Mouse (Mus musculus) forelimb bud, embryonic 11.5 days (tissue): ENCODE results near the gene Rnf11.

ENCODE experiments used
- DNase-seq: peaks from one replicate; pipeline ENCODE4 v3.0.0-alpha.2; 2012; ENCODE audit warnings: low read depth, low spot score

Gene Rnf11

GRCm38 (mm10) chr4:109444951-109445350 lies 39.6 kb downstream of the Rnf11 start:
- DNase-seq: no peak

DNA sequence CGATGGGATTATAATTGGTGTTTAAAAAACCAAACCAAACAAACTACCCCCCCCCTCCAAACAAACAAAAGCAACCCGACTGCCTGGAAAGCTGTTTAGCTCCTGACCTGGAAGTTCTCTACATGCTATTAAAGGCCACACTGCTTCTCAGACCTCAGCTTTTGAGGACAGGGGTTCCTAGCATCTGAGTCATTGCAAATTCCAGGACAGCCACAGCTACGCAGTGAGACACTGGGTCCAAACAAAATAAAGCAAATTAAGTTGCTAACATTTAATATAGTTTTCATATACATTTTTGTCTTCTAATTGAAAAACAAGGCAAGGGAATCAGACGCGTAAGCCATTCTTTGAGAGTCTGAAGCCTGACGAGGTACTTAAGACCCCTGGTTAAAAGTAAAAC lies 40.1 kb downstream of the Rnf11 start:
- no peak for DNase-seq

GRCm38 (mm10) chr4:109442649-109443048 lies 41.9 kb downstream of the Rnf11 start:
- no peak for DNase-seq

DNA sequence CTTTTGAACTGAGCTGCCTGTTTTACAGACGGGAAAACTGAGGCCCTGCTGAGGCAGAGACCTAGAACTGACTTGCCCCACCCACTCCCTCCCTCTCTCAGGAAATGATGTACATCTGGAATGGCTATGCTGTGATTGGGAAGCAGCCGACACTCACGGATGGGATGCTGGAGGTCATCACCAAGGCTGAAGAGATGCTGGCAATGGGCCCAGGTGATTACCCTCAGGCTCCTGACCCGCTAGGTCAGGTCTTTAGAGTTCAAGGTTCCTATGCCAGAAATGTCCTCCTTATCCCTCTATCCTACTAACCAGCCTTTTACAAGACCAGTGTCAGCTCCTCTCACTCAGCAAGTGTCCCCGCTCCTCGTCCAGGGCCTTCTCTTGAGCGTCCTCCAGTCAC lies 42.4 kb downstream of the Rnf11 start:
- no peak for DNase-seq

DNA sequence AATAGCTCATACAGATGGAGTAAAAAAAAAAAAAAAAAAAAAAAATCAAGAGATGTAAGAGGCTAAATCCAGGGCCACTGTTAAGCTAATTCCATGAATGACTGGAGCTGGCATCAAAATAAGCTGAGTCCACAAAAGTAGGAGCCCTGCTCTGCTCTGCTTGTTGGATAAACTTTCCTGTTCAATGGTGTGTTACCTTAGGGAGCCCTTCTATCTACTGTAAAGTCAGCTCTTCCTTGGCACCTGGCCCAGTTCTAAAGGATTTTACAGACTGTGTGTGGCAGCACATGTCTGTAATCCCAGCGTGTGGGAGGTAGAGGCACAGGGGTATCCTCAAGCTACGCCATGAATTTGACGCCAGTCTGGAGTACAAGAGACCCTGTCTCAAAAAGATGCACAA lies 43.5 kb downstream of the Rnf11 start:
- DNase-seq: no peak

DNA sequence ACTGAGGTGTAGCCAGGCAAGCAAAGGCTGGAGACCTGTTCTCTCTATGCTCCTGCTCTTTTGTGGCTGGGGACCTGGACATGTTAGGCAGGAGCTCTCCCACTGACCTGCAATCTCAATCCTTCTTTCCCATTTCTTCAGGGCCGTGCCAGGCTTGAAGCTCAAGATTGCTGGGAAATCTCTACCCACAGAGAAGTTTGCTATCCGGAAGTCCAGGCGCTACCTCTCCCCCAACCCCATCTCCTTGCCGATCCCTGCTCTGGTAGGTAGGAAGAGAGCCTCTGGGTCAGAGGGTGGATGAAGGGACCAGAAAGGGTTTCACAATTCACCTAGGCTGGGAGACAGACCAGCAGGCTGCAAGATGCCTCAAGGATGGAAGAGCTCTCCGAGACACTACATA lies 44.1 kb downstream of the Rnf11 start:
- no peak for DNase-seq

- no peak for DNase-seq
Observed at GRCm38 (mm10) chr4:109439825-109440248, 44.7 kb downstream of the Rnf11 start.

GRCm38 (mm10) chr4:109439101-109439500 lies 45.4 kb downstream of the Rnf11 start:
- DNase-seq: no peak

- peak; percentile 73 for DNase-seq
Observed at GRCm38 (mm10) chr4:109437913-109438878, 46.3 kb downstream of the Rnf11 start.

DNA sequence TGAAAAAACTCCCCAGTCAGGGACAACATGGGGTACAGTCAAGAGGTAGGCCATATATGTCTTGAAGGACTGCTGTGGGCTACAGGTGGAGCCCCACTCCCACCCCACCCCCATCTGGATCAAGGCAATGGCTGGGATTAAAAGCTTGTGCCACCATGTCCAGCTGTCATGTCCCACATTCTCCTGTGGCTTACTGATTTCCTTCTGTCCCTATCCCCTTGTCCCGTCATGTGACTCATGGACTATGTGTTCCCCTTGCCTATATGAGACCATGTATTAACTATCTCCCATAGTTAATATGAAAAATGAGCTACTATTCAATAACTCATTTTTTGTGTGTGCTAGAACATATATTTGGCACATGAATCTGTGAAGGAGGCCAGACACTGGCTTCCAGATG lies 50.3 kb downstream of the Rnf11 start:
- DNase-seq: no peak

DNA sequence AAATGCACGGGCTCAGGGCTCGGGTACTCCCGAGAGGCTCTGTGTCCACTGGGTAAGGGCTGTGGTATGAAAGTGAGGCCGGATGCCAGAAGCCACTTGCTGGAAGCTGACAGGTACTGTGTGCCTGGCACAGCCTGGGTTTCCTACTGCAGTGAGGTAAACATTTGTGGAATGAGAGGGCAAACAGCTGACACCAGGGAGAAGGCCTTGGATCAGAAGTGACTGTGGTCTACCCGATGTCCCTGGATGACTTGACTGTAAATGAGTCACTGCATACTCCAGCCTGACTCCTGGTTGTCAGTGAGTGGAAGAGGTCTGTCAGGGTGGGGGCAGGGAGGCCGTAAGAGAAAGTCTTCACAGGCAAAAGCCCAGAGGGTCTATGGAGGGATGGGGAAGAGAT lies 50.9 kb downstream of the Rnf11 start:
- no peak for DNase-seq

- DNase-seq: no peak
Observed at GRCm38 (mm10) chr4:109432668-109433375, 51.7 kb downstream of the Rnf11 start.

DNA sequence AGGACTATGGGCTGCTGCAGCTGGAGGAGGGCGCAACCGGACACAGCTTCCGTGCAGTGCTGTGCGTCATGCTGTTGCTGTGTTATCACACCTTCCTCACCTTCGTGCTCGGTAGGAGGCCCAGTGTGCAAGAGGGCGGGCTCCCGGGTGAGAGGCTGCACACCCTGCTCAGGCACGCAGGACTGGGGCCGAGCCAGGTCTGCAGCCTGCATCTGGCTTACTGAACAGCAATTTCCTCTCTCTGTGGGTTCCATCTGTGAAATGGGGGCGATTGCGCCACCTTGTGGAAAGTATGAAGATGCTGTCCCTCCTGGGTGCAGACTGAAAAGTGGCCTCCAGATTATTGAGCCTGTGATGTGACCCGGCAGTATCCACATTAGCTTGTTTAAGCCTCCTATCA lies 53.7 kb downstream of the Rnf11 start:
- DNase-seq: peak; percentile 36

- DNase-seq: no peak
Observed at GRCm38 (mm10) chr4:109430250-109430649, 54.3 kb downstream of the Rnf11 start.

DNA sequence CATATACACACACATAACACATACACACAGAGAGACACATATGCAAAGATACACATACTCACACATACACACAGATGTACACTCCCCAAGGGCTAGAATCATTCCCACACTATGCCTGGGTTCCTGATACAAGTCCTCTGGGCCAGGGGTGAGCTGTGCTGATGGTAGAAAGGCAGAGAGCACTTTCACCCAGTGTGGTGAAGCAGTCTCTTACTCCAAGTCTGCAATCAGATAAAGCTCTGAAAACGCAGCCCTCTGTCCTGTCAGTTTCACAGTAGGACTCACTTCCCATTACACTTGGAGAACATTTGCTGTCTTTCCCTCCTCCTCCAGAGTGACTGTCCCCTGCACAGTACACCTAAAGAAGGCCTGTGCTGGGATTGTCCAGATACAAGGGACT lies 57.5 kb downstream of the Rnf11 start:
- DNase-seq: no peak

GRCm38 (mm10) chr4:109423438-109423837 lies 61.1 kb downstream of the Rnf11 start:
- no peak for DNase-seq

DNA sequence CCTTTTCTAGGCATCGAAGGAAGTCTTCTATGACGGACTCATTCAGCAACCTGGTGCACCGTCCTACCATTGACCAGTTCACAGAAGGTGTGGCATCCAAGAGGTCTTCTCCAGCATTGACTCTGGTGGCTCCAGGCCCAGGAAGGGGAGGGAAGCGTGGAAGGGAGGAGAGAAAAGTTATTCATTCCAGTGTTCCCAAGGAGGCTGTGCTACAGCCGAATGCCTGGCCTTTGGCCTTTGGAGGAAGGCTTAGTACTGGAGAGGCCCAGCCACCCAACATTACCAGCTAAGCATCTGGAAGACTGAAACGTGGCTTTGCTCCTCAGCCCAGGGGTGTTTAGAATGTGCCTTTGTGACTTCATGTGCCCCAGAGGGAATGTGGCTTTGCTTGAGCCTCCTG lies 62.1 kb downstream of the Rnf11 start:
- no peak for DNase-seq

- DNase-seq: no peak
Observed at GRCm38 (mm10) chr4:109421608-109422007, 62.9 kb downstream of the Rnf11 start.

DNA sequence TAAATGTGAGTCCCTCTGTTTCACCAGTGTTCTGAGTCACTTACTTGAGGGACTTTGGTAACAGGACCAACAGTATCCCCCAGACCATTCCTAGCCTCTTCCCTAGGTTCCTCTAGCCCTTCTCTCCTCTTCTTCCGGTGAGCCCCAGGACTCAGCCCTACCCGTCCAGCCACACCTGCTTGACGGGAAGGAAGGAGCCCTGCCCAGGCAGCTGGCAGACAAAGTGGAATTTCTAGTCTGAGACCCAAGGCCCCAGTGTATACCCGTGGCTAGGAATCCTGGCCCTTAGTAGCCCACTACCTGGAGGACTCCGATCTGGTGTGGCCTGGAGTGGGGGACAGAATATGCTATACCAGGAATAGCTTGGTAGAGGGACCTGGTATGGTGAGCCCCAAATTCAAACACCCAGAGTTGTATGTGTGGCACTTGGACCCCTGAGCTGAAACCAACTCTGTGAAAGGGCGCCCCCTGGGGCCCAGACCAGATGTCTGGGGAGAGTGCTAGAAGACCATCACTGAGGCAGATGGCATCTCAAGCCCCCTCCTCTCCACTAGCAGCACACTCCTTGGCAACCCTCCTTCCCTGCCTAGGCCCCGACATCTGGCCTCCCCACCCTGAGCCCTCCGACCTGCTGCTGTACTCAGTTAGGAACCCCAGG lies 64.3 kb downstream of the Rnf11 start:
- no peak for DNase-seq

DNA sequence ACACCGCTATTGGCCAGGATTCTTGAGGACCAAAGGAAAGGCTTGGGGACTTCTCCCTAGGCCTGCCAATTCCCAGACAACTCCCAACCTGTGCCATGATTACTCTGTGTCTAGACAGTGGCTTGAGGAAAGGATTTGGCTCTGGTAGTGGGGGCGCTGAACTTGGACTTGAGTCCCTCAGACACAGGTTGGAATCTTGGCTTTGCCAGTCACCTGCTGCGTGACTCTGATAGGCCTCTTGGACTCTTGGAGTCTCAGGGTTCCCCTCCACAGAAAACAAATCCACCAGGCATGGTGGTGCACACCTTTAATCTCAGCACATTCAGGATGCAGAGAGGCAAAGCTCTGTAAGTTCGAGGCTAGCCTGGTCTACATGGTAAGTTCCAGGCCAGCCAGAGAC lies 65.0 kb downstream of the Rnf11 start:
- no peak for DNase-seq

GRCm38 (mm10) chr4:109419017-109419416 lies 65.5 kb downstream of the Rnf11 start:
- DNase-seq: no peak

DNA sequence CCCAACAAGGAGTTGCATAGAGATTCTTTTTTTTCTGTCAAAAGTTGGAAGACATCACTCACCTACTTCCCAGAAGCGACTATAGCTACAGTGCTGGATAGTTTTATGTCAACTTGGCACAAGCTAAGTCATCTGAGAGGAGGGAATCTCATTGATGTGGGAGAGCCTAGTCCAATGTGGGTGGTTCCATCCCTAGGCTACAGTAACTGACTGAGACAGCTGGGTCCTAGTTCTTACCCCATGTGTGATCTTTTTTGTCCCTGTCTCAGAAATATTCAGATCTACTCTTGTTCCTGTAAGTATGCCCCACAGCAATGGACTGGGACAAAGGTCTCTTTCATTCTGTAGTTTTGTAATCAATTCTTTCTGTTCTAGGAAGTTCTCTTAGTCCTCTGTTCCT lies 66.5 kb downstream of the Rnf11 start:
- DNase-seq: no peak
